Mouse (Mus musculus) CH12.LX (cell line): ENCODE measurements around the gene Alpk3. TPM values are rescaled to one million over a fixed set of nuclear protein-coding genes. Genes with fewer than 3 reads are reported as not detected.
A peak's percentile ranks its signal among the peaks of the same experiment; 100 is the strongest.

Experiments
- ELF1 ChIP-seq: IDR thresholded peaks from 2 replicates; pipeline ENCODE4 v1.6.1; 2014; ENCODE audit warnings: low read depth, mild to moderate bottlenecking, inconsistent platforms, low read length, improper control_type of control experiment
- ETS1 ChIP-seq: conservative IDR thresholded peaks from 2 replicates; pipeline ENCODE4 v1.6.1; 2012; ENCODE audit warnings: low read depth, mild to moderate bottlenecking, inconsistent platforms, low read length, improper control_type of control experiment, moderate library complexity
- GABPA ChIP-seq: IDR thresholded peaks from 2 replicates; pipeline ENCODE4 v1.6.1; 2012; ENCODE audit warnings: low read depth, low read length, improper control_type of control experiment, inconsistent platforms; ENCODE audit not compliant: insufficient replicate concordance
- JUND ChIP-seq: conservative IDR thresholded peaks from 2 replicates; pipeline ENCODE4 v1.6.1; 2011; ENCODE audit warnings: low read depth, low read length, improper control_type of control experiment
- MYC ChIP-seq: IDR thresholded peaks from 2 replicates; pipeline ENCODE4 v1.6.1; 2011; ENCODE audit warnings: low read depth, mild to moderate bottlenecking, improper control_type of control experiment, low read length
- polyA plus RNA-seq: library from polyadenylated mRNA; unstranded; fragments of >175 nt; gene quantifications from 2 replicates; pipeline ENCODE4 v1.2.1, GENCODE M21; 2012; ENCODE audit warnings: low read depth; ENCODE audit not compliant: insufficient read length
- total RNA-seq, 2 experiments: library from RNA; depleted of rRNA; stranded (reverse); fragments of 300-350 nt in 1 of 2; fragments of >200 nt in 1 of 2; gene quantifications; 2 replicates each; pipeline ENCODE4 v1.2.3; 2012 to 2014

Gene Alpk3
- total and polyA plus RNA-seq, 3 experiments: 0.13 to 1.1 (median 0.64) TPM

- TF ChIP-seq JUND: no peak
- peak; percentile 60; the same call in 1 of the 2 replicates for TF ChIP-seq ELF1
- TF ChIP-seq GABPA: no peak
- peak; percentile 52; the same call in 1 of the 2 replicates for TF ChIP-seq MYC
- TF ChIP-seq ETS1: no peak; the same call in 1 of the 2 replicates
These were observed 97.6 kb downstream of the Alpk3 start (continued) for GRCm38 (mm10) chr7:81154960-81155359.

Other genes starting within 250 kb of the Alpk3 start
- gene Iqgap1, start 231.6 kb upstream of the Alpk3 start, total RNA-seq (2012; rRNA removed): 77.0 and 87.5 TPM in 2 replicates
- gene Iqgap1, start 231.6 kb upstream of the Alpk3 start, total RNA-seq (2014; rRNA removed): 43.1 and 49.6 TPM in 2 replicates
- gene Iqgap1, start 231.6 kb upstream of the Alpk3 start, polyA plus RNA-seq: 83.1 and 126 TPM in 2 replicates
- 2.3 and 3.7 TPM in 2 replicates for gene Zscan2, start 196.7 kb upstream of the Alpk3 start, total RNA-seq (2012; rRNA removed)
- gene Zscan2, start 196.7 kb upstream of the Alpk3 start, total RNA-seq (2014; rRNA removed): 0.82 and 1.3 TPM in 2 replicates
- 1.7 TPM in 2 replicates for gene Zscan2, start 196.7 kb upstream of the Alpk3 start, polyA plus RNA-seq
- gene Wdr73, start 156.3 kb upstream of the Alpk3 start, total RNA-seq (2012; rRNA removed): 42.4 and 48.9 TPM in 2 replicates
- 55.7 and 64.2 TPM in 2 replicates for gene Wdr73, start 156.3 kb upstream of the Alpk3 start, total RNA-seq (2014; rRNA removed)
- 44.6 and 48.1 TPM in 2 replicates for gene Wdr73, start 156.3 kb upstream of the Alpk3 start, polyA plus RNA-seq
- gene Nmb, start 152.5 kb upstream of the Alpk3 start, total RNA-seq (2012; rRNA removed): 0.47 and 0.67 TPM in 2 replicates
- 0.66 TPM in 1 of 2 replicates, not detected in the other for gene Nmb, start 152.5 kb upstream of the Alpk3 start, total RNA-seq (2014; rRNA removed)
- gene Nmb, start 152.5 kb upstream of the Alpk3 start, polyA plus RNA-seq: 0.47 and 1.1 TPM in 2 replicates
- 93.5 and 105 TPM in 2 replicates for gene Sec11a, start 109.8 kb upstream of the Alpk3 start, total RNA-seq (2012; rRNA removed)
- 141 and 143 TPM in 2 replicates for gene Sec11a, start 109.8 kb upstream of the Alpk3 start, total RNA-seq (2014; rRNA removed)
- 126 and 142 TPM in 2 replicates for gene Sec11a, start 109.8 kb upstream of the Alpk3 start, polyA plus RNA-seq
- 10.1 and 12.8 TPM in 2 replicates for gene Zfp592, start 63.9 kb upstream of the Alpk3 start, total RNA-seq (2012; rRNA removed)
- 7.8 and 9.0 TPM in 2 replicates for gene Zfp592, start 63.9 kb upstream of the Alpk3 start, total RNA-seq (2014; rRNA removed)
- gene Zfp592, start 63.9 kb upstream of the Alpk3 start, polyA plus RNA-seq: 16.9 and 23.6 TPM in 2 replicates
- 0.04 TPM in 1 of 2 replicates, not detected in the other for gene Slc28a1, start 57.2 kb downstream of the Alpk3 start, total RNA-seq (2012; rRNA removed)
- not detected in 2 replicates for gene Slc28a1, start 57.2 kb downstream of the Alpk3 start, total RNA-seq (2014; rRNA removed)
- gene Slc28a1, start 57.2 kb downstream of the Alpk3 start, polyA plus RNA-seq: 0.13 and 0.22 TPM in 2 replicates
- 8.1 and 9.1 TPM in 2 replicates for gene Pde8a, start 156.0 kb downstream of the Alpk3 start, total RNA-seq (2012; rRNA removed)
- 8.0 and 8.3 TPM in 2 replicates for gene Pde8a, start 156.0 kb downstream of the Alpk3 start, total RNA-seq (2014; rRNA removed)
- gene Pde8a, start 156.0 kb downstream of the Alpk3 start, polyA plus RNA-seq: 22.7 and 24.0 TPM in 2 replicates